Mouse (Mus musculus): ENCODE measurements around the gene A4galt. TPM values are rescaled to one million over a fixed set of nuclear protein-coding genes. Genes with fewer than 3 reads are reported as not detected.

Gene A4galt
- total RNA-seq, 2 experiments from 2014 or later: 3.4 to 4.1 TPM

DNA sequence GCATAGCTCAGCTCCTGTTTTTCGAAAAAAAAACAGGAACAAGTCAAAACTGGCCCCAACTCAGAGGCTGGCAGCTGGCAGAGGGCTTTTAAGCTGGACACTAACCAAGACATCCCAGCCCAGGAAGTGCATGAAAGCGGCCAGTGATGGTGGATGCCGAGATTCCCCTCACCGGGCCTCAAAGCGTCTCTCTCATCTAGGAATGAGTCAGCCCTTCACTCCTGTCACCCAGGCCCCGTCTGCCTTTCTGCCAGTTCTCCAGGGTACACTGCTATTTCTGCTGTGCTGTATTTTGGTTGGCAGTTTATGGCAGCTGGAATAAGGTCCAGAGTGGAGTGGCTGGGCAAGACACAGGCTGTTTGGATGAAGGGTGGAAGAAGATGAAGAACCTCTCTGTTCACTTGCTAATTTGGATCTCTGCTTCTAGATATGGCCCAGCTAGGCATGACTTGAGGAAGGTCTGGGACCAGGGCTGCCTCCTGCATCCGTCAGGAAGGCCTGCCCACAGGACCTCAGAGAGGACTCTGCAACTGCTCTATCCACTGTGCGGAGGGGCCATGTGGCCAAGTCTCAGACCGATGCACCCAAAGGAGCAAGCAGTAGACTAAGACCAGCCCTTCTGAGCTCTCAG lies 27.3 kb downstream of the A4galt start:
- DNase-seq: peak; percentile 66

- DNase-seq: peak; percentile 85
These were observed 28.2 kb downstream of the A4galt start for GRCm38 (mm10) chr15:83223208-83223962.

DNA sequence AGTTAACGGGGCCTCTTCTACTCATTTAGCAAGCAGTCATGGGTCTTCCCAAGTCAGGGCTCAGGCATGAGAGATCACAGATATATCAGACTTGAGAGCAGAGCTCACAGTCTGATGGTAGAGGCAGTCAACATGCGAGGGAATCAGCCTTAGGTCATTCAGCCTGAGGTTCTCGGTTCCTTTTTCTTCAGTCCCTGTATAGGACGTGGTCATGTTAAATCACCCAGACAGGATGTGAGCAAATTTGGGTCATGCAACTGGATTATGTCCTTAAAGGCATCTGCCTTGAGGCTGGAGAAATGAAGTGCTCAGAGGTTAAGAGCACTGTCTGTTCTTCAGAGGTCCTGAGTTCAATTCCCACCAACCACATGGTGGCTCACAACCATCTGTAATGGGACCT lies 29.9 kb downstream of the A4galt start:
- no peak for DNase-seq

- DNase-seq: no peak
These were observed 31.1 kb downstream of the A4galt start for GRCm38 (mm10) chr15:83220368-83221013.

GRCm38 (mm10) chr15:83215322-83216216 lies 36.0 kb downstream of the A4galt start:
- DNase-seq: peak; percentile 65

GRCm38 (mm10) chr15:83210229-83210628 lies 41.3 kb downstream of the A4galt start:
- peak; percentile 80 for DNase-seq

DNA sequence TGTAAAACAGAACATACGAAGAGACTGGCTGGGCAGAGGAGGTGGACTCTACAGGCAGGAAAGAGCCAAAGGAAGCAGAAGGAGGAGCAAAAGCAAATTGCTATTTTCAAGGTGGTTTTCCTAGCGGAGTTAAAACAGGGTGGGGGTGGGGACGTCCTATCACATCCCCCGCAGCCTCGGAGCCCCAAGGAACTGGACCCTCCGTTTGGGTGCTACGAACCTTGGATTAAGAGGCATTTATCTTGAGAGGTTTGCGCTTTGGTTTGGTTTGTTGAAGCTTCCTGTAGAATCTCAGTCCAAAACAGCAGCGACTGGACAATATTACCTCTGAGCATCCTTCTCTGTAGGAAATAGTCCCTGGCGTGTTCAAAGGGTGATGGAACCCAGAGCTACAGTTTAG lies 41.9 kb downstream of the A4galt start:
- no peak for DNase-seq

- DNase-seq: no peak
These were observed 42.4 kb downstream of the A4galt start for GRCm38 (mm10) chr15:83209092-83209695.

GRCm38 (mm10) chr15:83204731-83205451 lies 46.7 kb downstream of the A4galt start:
- peak; percentile 68 for DNase-seq

- no peak for DNase-seq
These were observed 49.2 kb downstream of the A4galt start for GRCm38 (mm10) chr15:83202412-83202811.

GRCm38 (mm10) chr15:83193413-83193812 lies 58.2 kb downstream of the A4galt start:
- DNase-seq: no peak

DNA sequence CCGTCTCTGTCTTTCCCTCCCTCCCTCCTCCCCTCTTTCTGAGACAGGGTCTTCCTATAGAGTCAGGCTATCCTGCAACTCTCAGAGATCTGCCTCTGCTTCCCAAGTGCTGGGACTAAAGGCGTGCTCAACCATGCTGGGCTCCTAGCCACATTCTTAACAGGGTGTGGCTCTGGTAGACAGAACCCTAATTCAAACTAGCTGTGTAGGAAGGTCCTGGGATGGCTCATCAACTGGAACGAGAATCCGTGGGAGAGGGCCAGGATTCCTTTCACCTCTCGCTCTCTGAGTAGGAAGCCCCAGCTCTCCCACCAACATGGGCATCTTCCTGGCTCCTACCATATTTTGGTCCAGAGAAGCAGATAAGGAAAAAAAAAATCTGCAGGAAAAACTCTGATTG lies 69.2 kb downstream of the A4galt start:
- no peak for DNase-seq

- DNase-seq: no peak
These were observed 69.7 kb downstream of the A4galt start for GRCm38 (mm10) chr15:83181800-83182330.

DNA sequence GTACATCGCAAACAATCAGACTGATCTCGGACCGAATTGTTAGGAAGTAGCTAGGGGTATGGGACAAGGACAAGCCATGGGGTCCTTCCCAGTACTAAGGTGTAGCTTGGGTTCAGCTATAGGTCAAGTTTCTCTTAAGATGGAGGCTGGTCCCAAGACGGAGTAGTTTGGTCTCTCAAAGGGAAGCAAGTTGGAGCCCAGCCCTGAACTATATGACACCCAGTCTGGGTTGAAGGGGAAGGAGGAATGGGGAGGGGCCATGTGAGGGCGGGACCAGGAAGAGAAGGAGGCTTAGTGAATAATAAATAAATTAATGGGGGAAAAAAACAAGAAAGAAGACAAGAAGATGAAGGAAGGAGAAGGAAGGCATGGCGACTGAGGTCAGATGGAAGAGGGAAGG lies 71.6 kb downstream of the A4galt start:
- DNase-seq: no peak

Other genes with a start within 250 kb of the A4galt start
- gene Nfam1, start 218.5 kb downstream of the A4galt start, total RNA-seq (2021): 1 to 10 TPM in 1 of 2 experiments, under 1 TPM in 1; 0.98 to 1.4 TPM
- gene Serhl, start 162.3 kb downstream of the A4galt start, total RNA-seq (2021): 10 to 100 TPM; 73.2 to 74.7 TPM
- 10 to 100 TPM; 54.6 to 56.3 TPM for gene Rrp7a, start 129.0 kb downstream of the A4galt start, total RNA-seq (2021)
- 10 to 100 TPM; 52.6 to 58.4 TPM for gene Poldip3, start 102.4 kb downstream of the A4galt start, total RNA-seq (2021)
- gene Cyb5r3, start 79.2 kb downstream of the A4galt start, total RNA-seq (2021): 100 to 1,000 TPM; 135 to 141 TPM
- gene Arfgap3, start 98.5 kb upstream of the A4galt start, total RNA-seq (2021): 10 to 100 TPM; 21.5 to 22.6 TPM
- gene Pacsin2, start 212.8 kb upstream of the A4galt start, total RNA-seq (2021): 100 to 1,000 TPM; 136 to 147 TPM

Measured in heart, postnatal 4 days (tissue).